Mouse (Mus musculus): Measurements from ENCODE around the gene Slc13a3. TPM values are rescaled to one million over a fixed set of nuclear protein-coding genes. Genes with fewer than 3 reads are reported as not detected.

Gene Slc13a3
- polyA plus RNA-seq, 1 experiment from 2014 or later = 0.29 TPM

DNA sequence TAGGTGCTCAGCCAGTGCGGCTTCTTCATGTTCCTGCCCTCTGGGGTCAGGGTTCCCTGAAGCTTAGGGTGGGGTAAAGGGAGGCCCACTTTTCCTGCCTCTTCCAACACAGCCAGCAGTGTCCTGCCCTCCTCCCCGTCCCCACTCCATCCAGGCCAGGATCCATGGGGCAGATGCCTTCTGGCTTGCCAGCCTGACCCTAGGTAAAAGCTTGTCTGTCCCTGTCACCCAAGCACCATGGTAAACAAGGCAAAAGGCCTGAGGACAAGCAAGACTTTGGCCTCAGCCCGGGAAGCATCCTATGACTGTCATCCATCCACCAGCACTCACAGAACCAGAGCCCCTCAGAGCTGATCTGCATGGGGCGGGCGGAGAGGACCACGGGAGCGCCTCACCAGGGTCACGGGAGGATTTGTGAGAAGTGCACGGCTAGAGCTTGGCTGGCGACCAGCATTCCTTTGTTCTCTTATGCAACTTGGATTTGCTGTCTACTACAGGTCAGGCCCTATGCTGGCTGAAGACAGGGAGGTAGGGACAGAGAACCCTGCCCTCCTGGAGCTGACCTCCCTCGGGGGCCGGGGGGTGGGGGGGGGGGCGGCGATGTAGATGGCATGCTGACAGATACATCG, 5.1 kb downstream of the Slc13a3 start:
- Histone ChIP-seq H3K4me3 (ENCODE audit: low read depth, low read length) (no peak overlapping the region), H3K27ac (ENCODE audit: low read depth, low read length) (no peak overlapping the region), H3K36me3 (ENCODE audit: control insufficient read depth, insufficient read depth, low read length) (no peaks in the 10 kb centered on the region), H3K4me1 (ENCODE audit: control insufficient read depth, insufficient read depth, low read length) (0 out of 2 replicates have a peak, but pooled peaks cover 1% of the 10 kb centered on the region), H3K4me2 (no peak overlapping the region), H3K27me3 (ENCODE audit: control insufficient read depth, insufficient read depth, low read length) (peaks cover 22% of the 10 kb centered on the region), H3K9ac (ENCODE audit: low read depth, low read length) (no peak overlapping the region), H3K9me3 (replicated peaks; ENCODE audit: control insufficient read depth, low read length) (no peaks in the 10 kb centered on the region)
- 48% methylated on average over 15 of the region's 15 CpGs for WGBS (ENCODE audit: insufficient replicate concordance)
- ATAC-seq (replicated peaks; ENCODE audit: insufficient number of reproducible peaks, low FRiP score, low TSS enrichment) = no peak

DNA sequence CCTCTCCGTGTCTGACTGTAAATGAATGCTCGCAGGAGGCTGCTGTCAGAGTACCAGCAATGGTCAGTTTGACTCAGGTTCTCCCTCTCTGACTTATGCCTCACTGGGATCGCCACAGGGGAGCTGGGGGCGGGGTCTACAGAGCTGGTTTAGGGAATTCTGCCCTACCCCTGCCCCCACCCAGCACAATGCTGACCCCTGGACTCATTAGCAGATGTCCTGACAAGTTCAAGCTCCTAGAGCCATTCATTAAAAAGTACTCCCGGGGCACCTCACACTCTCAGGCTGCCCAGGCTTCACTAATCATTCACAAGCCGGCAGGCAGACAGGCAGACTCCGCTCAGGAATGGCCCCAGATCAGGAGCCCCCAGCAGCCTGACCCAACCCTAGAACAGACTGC, 13.4 kb downstream of the Slc13a3 start:
- Histone ChIP-seq H3K4me1 (ENCODE audit: control insufficient read depth, insufficient read depth, low read length) (no peaks in the 10 kb centered on the region), H3K36me3 (ENCODE audit: control insufficient read depth, insufficient read depth, low read length) (no peaks in the 10 kb centered on the region), H3K27ac (ENCODE audit: low read depth, low read length) (no peak overlapping the region), H3K9me3 (replicated peaks; ENCODE audit: control insufficient read depth, low read length) (no peaks in the 10 kb centered on the region), H3K27me3 (ENCODE audit: control insufficient read depth, insufficient read depth, low read length) (no peaks in the 10 kb centered on the region), H3K9ac (ENCODE audit: low read depth, low read length) (no peak overlapping the region), H3K4me3 (ENCODE audit: low read depth, low read length) (no peak overlapping the region), H3K4me2 (no peak overlapping the region)
- ATAC-seq (replicated peaks; ENCODE audit: insufficient number of reproducible peaks, low FRiP score, low TSS enrichment) = no peak
- 23% methylated on average over 7 of the region's 7 CpGs for WGBS (ENCODE audit: insufficient replicate concordance)

DNA sequence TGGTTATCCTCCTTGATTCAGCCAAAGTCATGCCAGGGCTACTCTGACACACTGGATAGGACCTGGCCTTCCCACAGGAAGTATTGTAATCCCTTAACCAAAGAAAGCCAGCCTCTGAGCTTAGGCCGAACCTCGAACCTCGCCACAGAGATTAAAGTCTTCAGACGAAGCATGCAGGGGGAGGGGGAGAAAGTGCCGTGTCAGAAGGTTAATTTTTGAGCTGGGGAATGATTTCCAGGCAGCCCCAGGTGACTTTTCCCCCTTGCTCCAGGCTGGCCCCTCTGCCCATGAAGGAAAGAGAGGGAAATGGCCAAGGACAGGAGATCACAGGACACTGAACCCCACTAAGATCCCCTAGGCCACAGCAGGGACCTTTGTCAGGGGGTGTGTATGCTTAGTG, 14.8 kb downstream of the Slc13a3 start:
- H3K4me1 ChIP-seq (ENCODE audit: control insufficient read depth, insufficient read depth, low read length) = no peaks in the 10 kb centered on the region

GRCm38 (mm10) chr2:165456710-165457109, 16.3 kb downstream of the Slc13a3 start:
- Histone ChIP-seq H3K4me2 (no peak overlapping the region), H3K27ac (ENCODE audit: low read depth, low read length) (no peak overlapping the region), H3K27me3 (ENCODE audit: control insufficient read depth, insufficient read depth, low read length) (no peaks in the 10 kb centered on the region), H3K36me3 (ENCODE audit: control insufficient read depth, insufficient read depth, low read length) (no peaks in the 10 kb centered on the region), H3K9me3 (replicated peaks; ENCODE audit: control insufficient read depth, low read length) (no peaks in the 10 kb centered on the region), H3K4me1 (ENCODE audit: control insufficient read depth, insufficient read depth, low read length) (no peaks in the 10 kb centered on the region), H3K9ac (ENCODE audit: low read depth, low read length) (no peak overlapping the region), H3K4me3 (ENCODE audit: low read depth, low read length) (no peak overlapping the region)
- no peak for ATAC-seq (replicated peaks; ENCODE audit: insufficient number of reproducible peaks, low FRiP score, low TSS enrichment)
- 48% methylated on average over 2 of the region's 2 CpGs for WGBS (ENCODE audit: insufficient replicate concordance)

More for the DNA sequence above, 14.8 kb downstream of the Slc13a3 start:
- Histone ChIP-seq H3K27me3 (ENCODE audit: control insufficient read depth, insufficient read depth, low read length) (no peaks in the 10 kb centered on the region), H3K9me3 (replicated peaks; ENCODE audit: control insufficient read depth, low read length) (no peaks in the 10 kb centered on the region), H3K9ac (ENCODE audit: low read depth, low read length) (no peak overlapping the region), H3K27ac (ENCODE audit: low read depth, low read length) (no peak overlapping the region), H3K4me3 (ENCODE audit: low read depth, low read length) (no peak overlapping the region), H3K4me2 (no peak overlapping the region), H3K36me3 (ENCODE audit: control insufficient read depth, insufficient read depth, low read length) (no peaks in the 10 kb centered on the region)
- WGBS (ENCODE audit: insufficient replicate concordance) = 62% methylated on average over 5 of the region's 5 CpGs
- no peak for ATAC-seq (replicated peaks; ENCODE audit: insufficient number of reproducible peaks, low FRiP score, low TSS enrichment)

- no peak overlapping the region for H3K9ac ChIP-seq (ENCODE audit: low read depth, low read length)
- H3K27ac ChIP-seq (ENCODE audit: low read depth, low read length) = no peak overlapping the region
- no peak overlapping the region for H3K4me3 ChIP-seq (ENCODE audit: low read depth, low read length)
- H3K4me1 ChIP-seq (ENCODE audit: control insufficient read depth, insufficient read depth, low read length) = no peaks in the 10 kb centered on the region
- WGBS (ENCODE audit: insufficient replicate concordance) = 65% methylated on average over 12 of the region's 12 CpGs
- H3K9me3 ChIP-seq (replicated peaks; ENCODE audit: control insufficient read depth, low read length) = no peaks in the 10 kb centered on the region
- no peaks in the 10 kb centered on the region for H3K27me3 ChIP-seq (ENCODE audit: control insufficient read depth, insufficient read depth, low read length)
- H3K4me2 ChIP-seq = no peak overlapping the region
- H3K36me3 ChIP-seq (ENCODE audit: control insufficient read depth, insufficient read depth, low read length) = no peaks in the 10 kb centered on the region
- ATAC-seq (replicated peaks; ENCODE audit: insufficient number of reproducible peaks, low FRiP score, low TSS enrichment) = no peak
Measured at GRCm38 (mm10) chr2:165452730-165453693, 20.0 kb downstream of the Slc13a3 start.

GRCm38 (mm10) chr2:165448475-165448874, 24.6 kb downstream of the Slc13a3 start:
- H3K4me2 ChIP-seq = no peak overlapping the region

DNA sequence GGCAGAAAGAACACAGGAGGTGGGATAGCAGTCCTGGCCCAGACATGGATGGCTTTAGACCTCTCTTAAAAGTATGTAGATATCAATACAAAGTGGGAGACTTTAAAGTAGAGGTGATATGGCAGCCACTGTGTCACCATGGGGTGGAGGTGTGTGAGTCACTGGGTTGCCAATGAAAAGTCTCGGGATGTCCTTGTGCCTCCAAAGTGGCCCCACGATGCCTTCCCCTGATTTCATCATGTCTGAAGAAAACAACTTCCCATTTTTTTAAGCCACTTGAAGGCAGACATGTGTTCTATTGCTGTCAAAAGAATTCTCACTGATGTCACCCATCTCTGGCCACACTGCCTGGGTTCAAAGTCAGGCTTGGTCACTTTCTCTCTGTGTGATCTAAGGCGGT, 28.2 kb downstream of the Slc13a3 start:
- Histone ChIP-seq H3K4me1 (ENCODE audit: control insufficient read depth, insufficient read depth, low read length) (no peaks in the 10 kb centered on the region), H3K4me2 (no peak overlapping the region), H3K9ac (ENCODE audit: low read depth, low read length) (no peak overlapping the region), H3K4me3 (ENCODE audit: low read depth, low read length) (no peak overlapping the region), H3K27ac (ENCODE audit: low read depth, low read length) (no peak overlapping the region), H3K27me3 (ENCODE audit: control insufficient read depth, insufficient read depth, low read length) (0 out of 2 replicates have a peak, but pooled peaks cover 2% of the 10 kb centered on the region), H3K9me3 (replicated peaks; ENCODE audit: control insufficient read depth, low read length) (no peaks in the 10 kb centered on the region), H3K36me3 (ENCODE audit: control insufficient read depth, insufficient read depth, low read length) (no peaks in the 10 kb centered on the region)
- no peak for ATAC-seq (replicated peaks; ENCODE audit: insufficient number of reproducible peaks, low FRiP score, low TSS enrichment)
- 69% methylated on average over 3 of the region's 3 CpGs for WGBS (ENCODE audit: insufficient replicate concordance)

More at GRCm38 (mm10) chr2:165448475-165448874, 24.6 kb downstream of the Slc13a3 start:
- H3K9ac ChIP-seq (ENCODE audit: low read depth, low read length) = no peak overlapping the region
- 0 out of 2 replicates have a peak, but pooled peaks cover 2% of the 10 kb centered on the region for H3K27me3 ChIP-seq (ENCODE audit: control insufficient read depth, insufficient read depth, low read length)
- H3K9me3 ChIP-seq (replicated peaks; ENCODE audit: control insufficient read depth, low read length) = no peaks in the 10 kb centered on the region
- no peaks in the 10 kb centered on the region for H3K36me3 ChIP-seq (ENCODE audit: control insufficient read depth, insufficient read depth, low read length)
- no peak overlapping the region for H3K27ac ChIP-seq (ENCODE audit: low read depth, low read length)
- no peaks in the 10 kb centered on the region for H3K4me1 ChIP-seq (ENCODE audit: control insufficient read depth, insufficient read depth, low read length)
- H3K4me3 ChIP-seq (ENCODE audit: low read depth, low read length) = no peak overlapping the region
- no peak for ATAC-seq (replicated peaks; ENCODE audit: insufficient number of reproducible peaks, low FRiP score, low TSS enrichment)
- WGBS (ENCODE audit: insufficient replicate concordance) = 79% methylated on average over 9 of the region's 9 CpGs

DNA sequence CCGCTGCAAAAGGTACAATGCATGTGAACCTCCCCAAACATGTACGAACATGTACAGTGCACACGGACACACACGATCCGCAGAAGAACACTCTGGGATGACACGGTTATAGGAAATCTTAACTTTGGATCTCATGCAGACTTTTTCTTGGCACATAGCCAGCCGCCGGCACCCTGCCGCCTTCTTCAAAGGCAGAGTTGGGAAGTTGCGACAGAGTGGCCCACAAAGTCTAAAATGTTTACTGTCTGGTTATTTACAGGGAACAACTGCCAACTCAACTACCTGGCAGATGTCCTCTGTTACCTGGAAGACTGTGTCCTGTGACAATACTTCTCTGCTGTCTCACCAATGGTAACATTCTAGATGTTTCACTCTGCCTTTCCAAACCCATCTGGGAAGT, 30.0 kb downstream of the Slc13a3 start:
- no peak overlapping the region for H3K4me2 ChIP-seq
- H3K27me3 ChIP-seq (ENCODE audit: control insufficient read depth, insufficient read depth, low read length) = 0 out of 2 replicates have a peak, but pooled peaks cover 2% of the 10 kb centered on the region
- no peak overlapping the region for H3K27ac ChIP-seq (ENCODE audit: low read depth, low read length)
- no peaks in the 10 kb centered on the region for H3K36me3 ChIP-seq (ENCODE audit: control insufficient read depth, insufficient read depth, low read length)
- H3K4me1 ChIP-seq (ENCODE audit: control insufficient read depth, insufficient read depth, low read length) = no peaks in the 10 kb centered on the region
- no peak overlapping the region for H3K4me3 ChIP-seq (ENCODE audit: low read depth, low read length)
- ATAC-seq (replicated peaks; ENCODE audit: insufficient number of reproducible peaks, low FRiP score, low TSS enrichment) = no peak
- no peak overlapping the region for H3K9ac ChIP-seq (ENCODE audit: low read depth, low read length)
- 86% methylated on average over 10 of the region's 10 CpGs for WGBS (ENCODE audit: insufficient replicate concordance)
- H3K9me3 ChIP-seq (replicated peaks; ENCODE audit: control insufficient read depth, low read length) = no peaks in the 10 kb centered on the region
